Mouse (Mus musculus) small intestine, adult 2 months (tissue): ENCODE results near the gene Enpp1. TPM values are rescaled to one million over a fixed set of nuclear protein-coding genes. Genes with fewer than 3 reads are reported as not detected.

Source experiments
- H3K27ac ChIP-seq: fragments of 200-500 bp; 2 replicates; pipeline ENCODE4 v1.5.1; 2012; ENCODE audit warnings: low read depth, low read length, control low read depth, inconsistent platforms; ENCODE audit not compliant: insufficient read depth
- H3K27me3 ChIP-seq: fragments of 200-500 bp; 2 replicates; pipeline ENCODE4 v1.6.1; 2012; ENCODE audit warnings: mild to moderate bottlenecking, moderate library complexity, low read length, inconsistent platforms; ENCODE audit not compliant: control insufficient read depth, insufficient read depth
- H3K36me3 ChIP-seq: fragments of 200-500 bp; 2 replicates; pipeline ENCODE4 v1.6.1; 2012; ENCODE audit warnings: mild to moderate bottlenecking, low read length, control low read depth, inconsistent platforms; ENCODE audit not compliant: control insufficient read depth, insufficient read depth
- H3K4me1 ChIP-seq: fragments of 200-500 bp; 2 replicates; pipeline ENCODE4 v1.6.1; 2012; ENCODE audit warnings: low read length, inconsistent platforms, mixed read lengths; ENCODE audit not compliant: control insufficient read depth, insufficient read depth, insufficient read length
- H3K4me3 ChIP-seq: fragments of 200-500 bp; 2 replicates; pipeline ENCODE4 v1.5.1; 2012; ENCODE audit warnings: low read depth, mild to moderate bottlenecking, control low read depth, inconsistent platforms, low read length, moderate library complexity
- CTCF ChIP-seq: fragments of 200-500 bp; IDR thresholded peaks from 2 replicates; pipeline ENCODE4 v1.5.1; 2012; ENCODE audit warnings: low read depth, mild to moderate bottlenecking, control low read depth, inconsistent platforms, low read length, moderate library complexity, mixed read lengths; ENCODE audit not compliant: insufficient replicate concordance, insufficient read length; ENCODE audit errors: extremely low read depth
- POLR2A ChIP-seq: fragments of 200-500 bp; IDR thresholded peaks from 2 replicates; pipeline ENCODE4 v1.6.1; 2012; ENCODE audit warnings: low read depth, mild to moderate bottlenecking, control low read depth, inconsistent platforms, low read length, moderate library complexity
- WGBS: fragments of 180-500 bp; shearing (Covaris S2); methylation state at CpG from one replicate; pipeline ENCODE4 v1.1.7; 2018; 5-methylcytosine and 5-hydroxymethylcytosine counted together
- polyA plus RNA-seq: library from polyadenylated mRNA; depleted of rRNA; stranded (reverse); fragments of >200 nt; gene quantifications from 2 replicates; pipeline ENCODE4 v1.2.3, GENCODE M21; 2012; rRNA removed

The Enpp1 gene
- polyA plus RNA-seq = 1.2 and 2.2 TPM in 2 replicates

DNA sequence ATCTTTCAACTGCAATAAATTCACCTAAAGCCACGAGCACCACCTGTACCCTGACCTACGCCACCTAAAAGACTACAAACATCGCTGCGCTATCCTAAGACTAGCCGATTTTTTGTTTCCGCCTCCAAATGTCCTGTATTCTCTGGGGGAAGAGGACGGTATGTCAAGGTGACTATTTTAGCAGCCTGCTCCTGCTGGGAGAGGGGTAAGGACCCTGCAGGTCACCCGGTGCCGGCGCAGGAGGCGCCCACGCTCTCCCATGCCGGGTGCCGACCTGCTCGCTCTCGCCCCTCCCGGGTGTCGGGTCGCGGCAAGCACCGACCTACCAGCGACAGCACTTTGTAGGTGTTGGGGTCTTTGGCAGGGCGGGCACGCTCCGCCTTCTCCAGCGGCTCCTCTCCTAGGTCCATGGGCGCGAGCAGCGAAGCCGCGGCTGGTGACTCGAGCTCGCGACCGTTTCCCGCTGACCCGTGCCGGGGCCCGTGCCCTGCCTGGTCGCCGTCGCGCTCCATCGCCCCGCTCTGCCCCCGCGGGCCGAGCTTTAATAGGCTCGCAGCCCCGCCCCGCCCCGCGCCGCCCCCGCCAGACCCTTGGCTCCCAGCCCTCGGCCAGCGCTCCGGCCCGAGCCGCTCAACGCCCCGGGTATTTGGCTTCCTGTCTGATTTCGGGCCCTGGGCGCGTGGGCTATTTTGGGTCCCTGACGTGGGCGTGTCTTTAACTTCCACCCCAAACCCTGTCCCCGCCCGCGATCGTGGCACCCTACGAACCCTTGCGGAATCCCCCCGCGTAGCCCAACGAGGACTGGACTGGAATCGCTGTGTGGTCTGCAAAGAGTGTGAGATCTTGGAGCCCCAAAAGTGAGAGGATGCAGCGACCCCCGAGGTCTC is at the start of gene Enpp1:
Gene Enpp1 (minus strand): TSS at position 680 of the 887 bp plus-strand sequence.
- no peaks in the 10 kb centered on the region for H3K36me3 ChIP-seq
- H3K27ac ChIP-seq = peak within 1 kb of the TSS; percentile 36
- no peak for TF ChIP-seq CTCF
- TF ChIP-seq POLR2A = peak; percentile 70; the same call in 1 of the 2 replicates
- H3K4me1 ChIP-seq = peaks cover 2% of the 10 kb centered on the region; the same call in 1 of the 2 replicates
- peak within 1 kb of the TSS; percentile 80 for H3K4me3 ChIP-seq
- under 1% methylated on average over 79 of the region's 79 CpGs for WGBS
- H3K27me3 ChIP-seq = no peaks in the 10 kb centered on the region

DNA sequence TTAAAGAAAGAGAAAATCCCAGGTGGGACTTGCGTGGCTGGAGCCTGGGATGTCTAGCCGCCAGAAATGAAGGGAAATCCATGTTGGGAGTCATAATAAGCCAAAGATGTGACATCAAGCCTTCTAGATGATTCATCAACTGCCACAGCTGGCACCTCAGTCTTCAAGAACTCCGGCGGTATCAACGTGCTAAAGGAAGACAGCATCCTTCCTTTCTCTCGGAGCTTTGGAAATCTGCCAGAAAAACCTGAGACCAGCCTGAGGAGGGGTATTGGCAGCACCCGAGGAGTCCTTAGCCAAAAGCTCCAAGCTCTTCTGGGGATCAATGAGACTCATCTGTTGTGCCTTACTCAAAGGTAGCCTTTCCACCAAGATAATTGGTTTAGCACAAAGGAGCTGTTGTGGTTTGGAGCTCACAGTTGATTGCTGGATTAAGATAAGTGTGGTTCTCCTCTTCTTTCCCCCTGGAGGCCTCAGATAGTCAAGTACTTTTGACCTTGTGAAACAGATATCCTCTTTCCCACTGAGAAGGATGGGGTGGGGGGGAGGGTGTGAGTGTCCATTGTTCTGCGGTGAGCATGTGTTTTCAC is 46.5 kb upstream of the Enpp1 start:
- no peak overlapping the region for H3K4me3 ChIP-seq
- no peaks in the 10 kb centered on the region for H3K27me3 ChIP-seq
- WGBS = 43% methylated on average over 8 of the region's 8 CpGs
- H3K36me3 ChIP-seq = no peaks in the 10 kb centered on the region
- TF ChIP-seq CTCF = no peak
- no peak for TF ChIP-seq POLR2A
- H3K27ac ChIP-seq = no peak overlapping the region
- H3K4me1 ChIP-seq = no peaks in the 10 kb centered on the region; the same call in 1 of the 2 replicates

DNA sequence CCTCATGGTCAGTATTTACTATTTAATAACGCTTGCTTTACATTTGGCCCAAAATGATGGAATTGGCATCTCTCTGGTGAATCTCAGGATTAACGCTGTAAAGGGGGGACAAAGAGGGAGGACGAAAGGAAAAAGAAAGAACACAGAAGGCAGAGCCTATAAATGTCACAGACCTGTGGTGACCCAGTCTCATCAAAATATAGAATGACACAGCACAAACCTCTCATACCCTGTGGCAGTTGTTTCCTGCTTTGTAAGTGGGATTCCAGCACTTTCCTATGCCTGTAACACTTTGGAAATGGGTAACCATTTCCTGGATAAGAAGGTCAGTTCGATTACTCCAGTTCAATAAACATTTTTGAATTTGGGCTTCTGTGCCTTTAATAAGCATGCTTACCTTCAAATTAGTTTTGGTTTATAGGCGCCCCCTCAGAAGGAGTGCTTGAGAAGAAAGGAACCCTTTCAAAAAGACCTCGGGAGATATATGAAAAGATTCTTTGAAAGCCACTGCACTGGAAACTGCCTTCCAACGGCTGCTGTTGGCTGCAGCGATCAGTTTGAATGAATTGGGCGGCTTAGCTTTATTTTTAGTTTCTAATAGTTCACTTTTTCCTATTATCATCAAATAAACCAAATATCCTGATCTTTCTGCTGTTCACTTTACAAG is 43.0 kb upstream of the Enpp1 start:
- WGBS = 70% methylated on average over 9 of the region's 9 CpGs
- peak overlapping the region; percentile 98 for H3K27ac ChIP-seq
- no peak for TF ChIP-seq CTCF
- no peak for TF ChIP-seq POLR2A

DNA sequence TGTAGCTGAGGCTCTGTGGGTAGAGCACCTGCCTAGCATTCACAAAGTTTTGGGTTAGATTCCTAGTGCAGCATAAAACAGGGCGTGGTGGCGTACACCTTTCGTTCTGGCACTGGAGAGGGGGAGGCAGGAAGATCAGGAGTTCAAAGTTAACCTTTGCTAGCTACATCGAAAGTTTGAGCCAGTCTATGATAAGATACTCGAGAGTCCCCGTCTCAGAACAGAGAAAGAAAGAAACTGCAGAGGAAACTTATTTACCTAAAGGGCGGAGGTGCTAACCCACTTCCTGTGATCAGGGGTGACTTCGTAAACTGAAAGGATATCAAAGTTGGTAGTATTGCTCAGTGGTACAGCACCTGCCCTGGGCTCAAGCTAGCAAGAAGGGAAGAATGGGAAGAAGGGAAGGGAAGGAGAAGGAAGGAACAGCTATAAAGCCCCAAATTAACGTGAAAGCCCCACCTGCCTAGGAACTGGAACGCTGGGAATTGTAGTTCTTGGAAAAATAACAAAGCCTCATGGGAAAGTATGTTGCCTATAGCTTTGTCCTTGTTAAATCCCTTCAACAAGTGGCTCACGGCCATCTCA is 42.4 kb upstream of the Enpp1 start:
- Histone ChIP-seq H3K36me3 (no peaks in the 10 kb centered on the region), H3K4me1 (no peaks in the 10 kb centered on the region; the same call in 1 of the 2 replicates), H3K27ac (peak overlapping the region; percentile 98), H3K4me3 (peak overlapping the region; percentile 43), H3K27me3 (no peaks in the 10 kb centered on the region)
- WGBS = 15% methylated on average over 11 of the region's 11 CpGs
- TF ChIP-seq POLR2A (no peak), CTCF (no peak)

More for the DNA sequence above, 43.0 kb upstream of the Enpp1 start:
- H3K27me3 ChIP-seq = no peaks in the 10 kb centered on the region
- H3K36me3 ChIP-seq = no peaks in the 10 kb centered on the region
- H3K4me1 ChIP-seq = no peaks in the 10 kb centered on the region; the same call in 1 of the 2 replicates
- H3K4me3 ChIP-seq = no peak overlapping the region

DNA sequence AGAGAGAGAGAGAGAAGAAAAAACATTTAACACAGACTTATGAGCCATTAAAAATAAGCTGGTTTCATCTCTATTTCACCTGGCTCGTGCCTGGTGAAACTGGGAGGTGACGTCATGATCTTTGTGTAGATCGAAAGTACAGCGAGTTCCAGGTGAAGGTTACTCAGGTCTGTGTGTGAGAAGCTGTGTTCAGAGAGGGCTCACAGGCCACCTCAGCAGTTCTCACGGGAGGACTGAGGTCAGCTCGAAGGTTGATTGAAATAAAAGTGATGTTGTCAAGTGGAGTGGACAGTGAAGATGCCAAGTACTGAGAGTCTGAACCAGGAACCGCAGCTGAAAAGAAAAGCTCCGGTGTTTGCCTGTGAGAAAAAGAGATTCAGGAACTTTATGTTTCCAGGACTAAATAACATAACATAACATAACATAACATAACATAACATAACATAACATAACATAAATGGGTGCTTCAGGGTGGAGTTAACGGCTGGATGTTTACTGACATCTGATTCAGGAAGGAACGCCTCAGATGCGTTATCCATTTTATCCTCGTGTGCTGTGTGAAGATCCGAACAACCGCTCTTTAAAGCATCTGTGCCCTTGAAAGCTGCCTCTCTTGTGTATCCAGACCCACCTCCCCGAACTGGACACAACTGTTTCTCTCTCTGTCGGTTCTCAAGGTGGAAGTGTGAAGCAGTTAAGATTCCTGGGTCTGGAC is 41.7 kb upstream of the Enpp1 start:
- H3K27ac ChIP-seq = peak overlapping the region; percentile 98
- H3K4me1 ChIP-seq = no peaks in the 10 kb centered on the region; the same call in 1 of the 2 replicates
- TF ChIP-seq CTCF (0 out of 2 replicates have a peak, but pooled peaks have one; percentile 7), POLR2A (no peak)
- H3K4me3 ChIP-seq = peak overlapping the region; percentile 43
- 18% methylated on average over 16 of the region's 16 CpGs for WGBS
- no peaks in the 10 kb centered on the region for H3K27me3 ChIP-seq
- no peaks in the 10 kb centered on the region for H3K36me3 ChIP-seq

DNA sequence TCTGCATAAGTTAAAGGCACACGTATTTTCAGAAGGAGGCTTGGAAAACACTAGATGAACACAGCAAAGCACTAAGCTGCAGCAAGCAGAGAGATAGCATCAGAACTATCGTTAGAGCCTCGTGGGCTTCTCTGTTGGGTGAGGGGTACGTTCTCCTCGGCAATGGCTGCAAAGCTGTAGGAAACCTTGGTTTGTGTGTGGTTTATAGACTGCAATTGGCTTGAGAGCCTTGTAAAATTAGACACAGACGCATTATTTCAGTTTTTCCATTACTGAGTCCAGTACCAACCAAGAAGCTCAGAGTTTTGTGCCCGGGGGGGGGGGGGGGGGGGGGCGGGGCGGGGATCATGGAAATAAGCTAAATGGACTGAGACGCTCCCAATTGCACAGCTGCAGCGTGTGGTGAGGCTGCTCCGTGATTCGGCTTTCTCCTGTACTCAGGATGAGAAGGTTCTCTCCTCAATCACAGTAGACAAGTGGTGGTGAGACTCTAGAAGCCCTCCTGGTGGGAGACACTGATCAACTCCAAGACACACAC is 31.1 kb upstream of the Enpp1 start:
- H3K27me3 ChIP-seq = no peaks in the 10 kb centered on the region
- TF ChIP-seq CTCF (no peak), POLR2A (no peak)
- no peak overlapping the region for H3K4me3 ChIP-seq
- no peak overlapping the region for H3K27ac ChIP-seq
- H3K4me1 ChIP-seq = no peaks in the 10 kb centered on the region
- no peaks in the 10 kb centered on the region for H3K36me3 ChIP-seq
- WGBS = 82% methylated on average over 13 of the region's 13 CpGs
